Mouse (Mus musculus) neutrophil, adult 59 days (primary cell): ENCODE results near the gene Chadl. TPM values are rescaled to one million over a fixed set of nuclear protein-coding genes. Genes with fewer than 3 reads are reported as not detected.

Source experiments
- total RNA-seq, 2 experiments: library from RNA; stranded (reverse); gene quantifications; 1 replicate in 1 of 2; 2 replicates in 1 of 2; pipeline ENCODE4 v1.2.4; 2023

Chadl gene
- total RNA-seq = not detected

DNA sequence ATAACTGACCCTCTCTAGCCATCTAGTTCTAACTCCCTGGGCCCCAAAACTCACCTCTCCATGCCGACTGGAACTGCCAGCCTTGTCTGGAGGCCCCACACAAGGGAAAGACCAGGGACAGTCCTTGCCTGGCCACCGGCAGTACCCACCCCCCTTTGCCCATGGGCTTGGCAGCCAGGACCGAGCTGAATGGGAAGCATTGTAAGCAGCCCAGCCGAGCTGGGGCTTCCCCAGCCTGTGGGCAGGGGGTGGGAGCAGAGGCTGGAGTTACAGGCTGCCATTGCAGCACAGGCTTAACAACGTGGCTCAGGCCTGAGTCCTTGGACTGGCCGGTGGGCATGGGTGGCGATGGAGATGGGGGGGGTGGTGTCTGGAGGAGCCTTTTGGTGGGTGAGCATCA is at the start of gene Chadl:
TSS of gene Chadl (minus strand) at position 113 of the 400 bp plus-strand sequence.

DNA sequence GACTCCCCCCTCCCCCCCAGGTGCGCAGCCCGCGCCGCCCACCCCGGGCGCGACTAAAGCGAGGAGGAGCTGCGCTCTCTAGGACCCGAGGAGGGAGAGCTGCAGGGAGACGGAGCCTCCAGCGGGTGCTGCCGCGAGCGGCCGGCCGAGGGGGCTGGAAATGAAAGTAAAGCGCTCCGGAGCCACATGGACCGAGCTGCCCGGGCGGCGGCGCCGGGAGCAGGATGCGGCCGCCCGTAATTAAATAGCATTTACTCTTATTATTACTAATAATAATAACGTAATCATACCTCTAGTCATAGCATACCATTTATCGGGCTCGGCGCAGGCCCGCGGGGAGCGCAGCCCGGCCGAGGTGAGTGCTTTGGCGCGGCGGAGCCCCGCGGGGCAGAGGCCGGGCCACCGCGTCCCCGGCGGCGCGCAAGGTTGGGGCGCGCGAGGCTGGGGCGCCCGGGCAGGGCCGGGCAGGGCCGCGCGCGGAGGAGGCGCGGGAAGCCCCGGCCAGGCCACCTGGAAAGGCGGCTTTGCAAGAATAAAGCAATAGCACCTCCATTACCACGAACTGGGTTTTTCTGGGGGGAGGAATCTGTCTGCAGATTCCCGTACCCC is 48.0 kb upstream of the Chadl start, which contains the start of the genes Zc3h7b and Rangap1:
TSS of gene Zc3h7b (plus strand) at position 66 of the 609 bp plus-strand sequence.
TSS of gene Rangap1 (minus strand) at position 539 of the 609 bp plus-strand sequence.

DNA sequence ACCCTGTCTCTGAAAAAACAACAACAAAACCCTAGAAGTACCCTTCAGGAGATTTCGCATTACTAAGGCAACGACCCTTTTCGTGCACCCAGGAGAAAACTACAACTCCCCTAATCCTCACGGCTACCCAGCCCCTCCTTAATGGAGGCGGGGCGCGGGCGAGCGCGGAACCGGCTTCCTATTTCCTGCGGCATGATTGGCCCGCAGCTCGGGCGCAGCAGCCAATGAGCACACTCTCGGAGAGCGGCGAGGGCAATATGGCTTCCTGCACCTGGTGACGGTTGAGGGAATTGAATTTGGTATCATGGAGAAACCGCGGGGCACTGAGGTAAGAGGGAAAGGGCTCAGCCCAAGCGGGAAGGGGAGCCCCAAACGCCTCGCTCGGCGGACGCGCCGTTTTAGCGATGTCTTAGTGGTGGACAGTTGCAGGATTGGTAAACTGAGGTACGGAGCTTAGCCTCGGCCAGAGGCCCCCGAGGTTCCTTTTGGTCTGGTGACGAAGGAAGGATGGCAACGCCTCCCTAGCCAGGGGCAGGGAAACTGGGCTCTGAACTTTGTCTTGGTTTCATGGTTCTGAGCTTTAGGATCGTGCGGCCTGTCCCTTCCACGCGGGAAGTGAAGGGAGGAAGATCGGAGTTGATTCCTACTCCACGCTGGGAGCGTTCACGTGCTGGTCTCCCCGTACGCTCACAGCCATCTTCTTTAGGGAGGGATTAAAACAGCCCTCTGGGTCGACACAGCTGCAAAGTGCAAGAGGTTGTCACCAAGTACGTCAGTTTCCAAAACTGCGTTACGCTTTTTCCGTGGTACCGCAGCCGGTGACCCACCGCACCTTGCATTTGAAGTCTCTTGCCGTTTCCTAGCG is 33.2 kb downstream of the Chadl start, which contains the start of gene L3mbtl2:
TSS of gene L3mbtl2 (plus strand) at position 193 of the 865 bp plus-strand sequence.

Other genes with a start within 250 kb of the Chadl start
- gene Rbx1, start 231.0 kb downstream of the Chadl start, total RNA-seq = 10 to 100 TPM; 80.4 to 91.9 TPM
- gene Ep300, start 111.9 kb downstream of the Chadl start, total RNA-seq = 100 to 1,000 TPM; 173 to 179 TPM
- 10 to 100 TPM; 13.1 to 21.6 TPM for gene L3mbtl2, start 33.4 kb downstream of the Chadl start, total RNA-seq
- 1 to 10 TPM; 9.2 to 9.6 TPM for gene Zc3h7b, start 47.8 kb upstream of the Chadl start, total RNA-seq
- 10 to 100 TPM; 56.2 TPM for gene Rangap1, start 48.2 kb upstream of the Chadl start, total RNA-seq
- 1 to 10 TPM; 5.9 to 8.3 TPM for gene Tef, start 105.1 kb upstream of the Chadl start, total RNA-seq
- 10 to 100 TPM; 43.9 to 47.3 TPM for gene Tob2, start 161.5 kb upstream of the Chadl start, total RNA-seq
- gene Phf5a, start 174.6 kb upstream of the Chadl start, total RNA-seq = 10 to 100 TPM; 38.8 to 45.4 TPM
- gene Aco2, start 175.0 kb upstream of the Chadl start, total RNA-seq = 10 to 100 TPM; 81.9 to 87.8 TPM
- gene Polr3h, start 229.0 kb upstream of the Chadl start, total RNA-seq = 1 to 10 TPM; 4.7 to 6.5 TPM
- not detected for gene Csdc2, start 239.5 kb upstream of the Chadl start, total RNA-seq